Mouse (Mus musculus) layer of hippocampus, adult 11-12 months (tissue): ENCODE data around the gene Ndrg3.

Source experiments
- DNase-seq: peaks from one replicate; pipeline ENCODE4 v3.0.0; 2022; ENCODE audit warnings: low spot score

Ndrg3 gene

DNA sequence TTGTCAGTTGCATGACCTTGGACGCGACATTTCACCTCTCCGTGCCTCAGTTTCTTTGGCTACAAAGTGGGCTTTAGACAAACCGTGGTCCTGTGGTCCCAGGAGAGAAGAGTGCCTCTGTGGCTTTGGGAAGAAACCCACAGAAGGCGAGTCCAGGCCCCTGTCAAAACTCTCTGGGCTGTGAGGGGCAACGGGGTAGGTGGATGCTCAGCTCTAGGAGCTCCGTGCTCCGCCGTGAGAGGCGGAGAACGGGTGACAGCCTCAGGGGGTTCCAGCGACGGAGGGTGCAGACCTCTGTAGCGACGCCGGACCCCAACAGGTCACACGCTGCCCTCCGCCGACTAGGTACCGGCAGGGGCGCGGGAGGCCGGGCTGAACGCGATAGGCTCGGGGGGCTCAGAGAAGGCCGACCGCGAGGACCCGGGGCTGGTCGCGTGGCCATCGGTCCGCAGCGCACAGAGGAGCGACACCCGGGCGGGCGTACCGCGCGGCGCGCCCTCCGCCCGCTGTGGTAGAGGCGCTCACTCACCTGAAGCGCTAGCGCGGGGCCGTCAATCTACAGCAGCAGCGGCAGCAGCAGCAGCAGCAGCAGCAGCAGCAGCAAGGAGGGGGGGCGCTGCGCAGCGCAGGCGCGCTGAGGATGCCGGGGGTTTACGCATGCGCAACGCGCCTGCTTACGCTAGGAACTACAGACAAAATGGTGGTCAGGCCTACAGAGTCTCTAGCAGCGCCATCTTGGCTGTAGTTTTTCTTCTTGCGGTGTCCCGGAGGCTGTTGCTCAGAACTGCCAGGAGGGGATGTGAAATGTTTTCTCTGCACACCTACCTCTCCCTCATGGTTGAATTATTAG lies at the start of gene Ndrg3:
Gene Ndrg3 (minus strand): TSS at position 587 of the 850 bp plus-strand sequence.
- DNase-seq: peak; percentile 97

DNA sequence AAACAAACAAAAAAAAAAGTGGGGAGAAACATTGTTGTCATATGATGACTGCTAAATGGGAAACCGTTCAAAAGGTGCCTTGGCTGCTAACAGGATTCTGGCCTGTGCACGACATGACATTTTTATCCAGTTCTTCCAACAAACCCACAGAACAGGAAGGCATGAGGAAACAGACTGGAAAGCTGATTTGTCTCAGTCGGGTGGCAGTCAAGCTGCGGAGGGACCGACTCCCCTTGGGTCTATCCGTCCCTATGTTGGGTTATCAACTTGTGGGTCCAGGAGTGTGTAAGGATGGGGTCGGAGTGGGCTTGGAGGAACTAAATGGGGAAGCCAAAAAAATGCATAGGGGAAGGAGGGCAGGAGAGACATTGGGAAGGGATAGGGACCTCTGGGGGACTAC lies 49.6 kb upstream of the Ndrg3 start:
- no peak for DNase-seq

DNA sequence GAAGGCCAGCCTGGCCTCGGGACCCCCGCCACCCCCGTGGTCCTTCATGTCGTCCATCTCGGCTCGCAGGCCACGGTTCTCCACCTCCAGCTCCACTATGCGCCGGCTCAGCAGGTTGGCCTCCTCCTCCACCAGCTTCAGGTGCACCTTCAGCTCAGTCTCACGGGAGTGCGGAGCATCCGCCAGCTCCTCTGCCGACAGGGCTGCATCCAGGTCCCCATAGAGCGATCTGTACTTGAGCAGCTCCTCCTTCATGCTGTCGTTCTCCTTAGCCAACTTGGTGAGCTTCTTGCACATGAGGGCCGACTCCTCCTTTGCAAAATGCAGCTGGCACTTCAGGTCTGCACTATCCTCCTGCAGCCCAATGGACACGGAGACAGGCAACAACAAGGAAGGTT lies 48.8 kb upstream of the Ndrg3 start:
- no peak for DNase-seq

DNA sequence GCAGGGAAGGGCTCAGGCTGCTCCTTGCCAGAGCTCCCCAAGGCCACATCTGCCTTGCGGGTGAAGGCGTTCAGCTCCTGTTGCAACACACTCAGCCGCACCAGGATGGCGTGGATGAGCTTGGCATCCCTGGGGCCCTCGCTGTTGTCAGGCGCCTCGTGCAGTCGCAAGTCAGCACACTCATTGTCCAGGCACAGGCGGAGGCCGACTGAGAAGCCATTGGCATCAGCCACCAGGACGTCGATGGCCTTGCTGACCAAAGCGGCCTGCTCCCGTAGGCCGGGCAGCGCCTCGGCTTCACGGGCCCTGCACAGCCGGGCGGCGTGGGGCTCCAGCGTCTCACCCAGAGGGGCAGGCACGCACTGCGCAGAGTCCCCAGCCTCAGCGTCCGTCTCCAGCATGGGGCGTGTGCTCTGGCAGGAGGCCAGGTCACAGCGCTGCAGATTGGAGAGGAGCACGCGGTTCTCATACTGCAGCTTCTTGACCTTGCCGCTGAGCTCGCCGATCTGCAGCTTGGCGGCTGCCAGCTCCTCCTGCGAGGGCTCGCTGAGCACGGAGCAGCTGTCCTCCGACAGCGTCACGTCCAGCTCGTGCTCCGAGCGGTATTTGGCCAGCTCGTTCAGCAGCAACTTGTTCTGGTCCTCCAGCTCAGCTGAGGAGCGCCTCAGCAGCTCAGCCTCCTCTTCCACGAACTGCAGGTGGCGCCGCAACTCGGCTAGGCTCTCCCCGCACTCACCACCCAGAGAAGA lies 48.2 kb upstream of the Ndrg3 start:
- DNase-seq: no peak

DNA sequence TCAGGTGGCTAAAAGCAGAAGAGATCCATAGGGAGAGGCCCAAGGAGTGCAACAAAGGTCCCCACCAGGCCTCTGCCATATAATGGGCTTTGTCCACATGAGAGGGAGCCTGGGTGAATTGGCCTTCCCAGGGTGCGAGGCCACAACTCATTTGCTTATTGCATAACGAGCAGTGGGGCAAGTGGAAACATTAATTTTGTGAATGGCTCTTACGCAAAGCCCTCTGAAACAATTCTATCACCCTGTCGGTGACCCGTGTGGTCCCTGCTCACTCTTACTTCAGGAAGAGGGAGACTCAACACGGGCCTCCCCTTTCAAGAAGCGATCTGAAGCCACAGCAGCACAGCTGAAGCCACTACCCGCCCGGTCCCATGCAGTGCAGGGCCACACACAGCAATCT lies 45.4 kb upstream of the Ndrg3 start:
- DNase-seq: no peak

DNA sequence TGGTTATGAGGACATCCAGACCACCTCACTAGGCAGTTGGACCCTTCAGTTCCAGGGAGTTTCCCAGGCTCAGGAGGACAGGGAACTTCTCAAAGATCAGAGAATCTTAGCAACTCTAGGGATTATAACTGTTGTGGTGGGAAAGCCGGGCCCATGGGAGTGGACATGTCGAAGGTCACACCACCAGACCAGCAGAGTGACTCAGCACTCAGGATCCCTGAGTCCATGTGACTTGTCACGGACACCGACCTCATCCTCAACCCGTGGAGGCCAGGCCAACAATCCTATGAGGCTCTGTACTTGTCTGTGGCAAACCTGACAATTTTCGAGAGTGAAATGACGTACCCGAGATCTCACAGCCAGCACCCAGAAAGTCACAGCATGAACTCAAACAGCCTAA lies 44.5 kb upstream of the Ndrg3 start:
- no peak for DNase-seq

DNA sequence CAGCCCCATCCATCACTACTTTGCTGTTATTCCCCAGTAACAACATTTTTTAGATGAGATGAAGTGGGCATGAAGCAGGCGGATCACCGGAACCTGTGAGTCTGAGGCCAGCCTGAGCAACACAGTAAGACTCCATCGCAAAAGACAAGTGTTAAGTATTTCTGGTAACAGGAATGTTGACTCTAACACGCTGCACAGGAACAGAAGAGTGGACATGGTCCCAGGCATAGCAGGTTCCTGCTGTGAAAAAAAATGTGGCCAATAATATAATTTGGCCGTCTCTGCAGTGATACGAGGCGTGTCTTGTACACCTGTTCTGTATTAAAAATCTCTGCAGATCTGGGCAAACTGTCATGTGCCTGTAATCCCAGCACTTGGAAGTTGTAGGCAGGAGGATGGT lies 43.5 kb upstream of the Ndrg3 start:
- no peak for DNase-seq

DNA sequence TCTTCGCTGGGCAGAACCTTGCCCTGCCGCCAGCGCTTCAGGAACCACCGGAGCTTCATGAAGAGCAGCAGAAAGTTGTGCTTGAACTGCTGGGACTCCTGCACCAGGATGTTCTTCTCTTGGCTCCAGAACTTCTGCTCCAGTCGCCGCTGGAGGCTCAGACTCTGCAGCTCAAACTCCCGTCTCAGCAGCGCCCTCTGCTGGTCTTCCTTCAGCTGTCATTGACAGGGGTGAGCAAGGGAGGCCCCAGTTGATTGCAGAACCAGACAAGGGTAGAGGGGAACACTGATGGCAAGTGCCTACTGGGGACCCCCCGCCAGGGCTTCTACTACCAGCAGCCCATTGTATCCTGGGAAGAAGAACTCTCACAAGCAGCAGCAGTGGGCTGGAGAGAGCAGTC lies 38.9 kb upstream of the Ndrg3 start:
- peak; percentile 91 for DNase-seq

DNA sequence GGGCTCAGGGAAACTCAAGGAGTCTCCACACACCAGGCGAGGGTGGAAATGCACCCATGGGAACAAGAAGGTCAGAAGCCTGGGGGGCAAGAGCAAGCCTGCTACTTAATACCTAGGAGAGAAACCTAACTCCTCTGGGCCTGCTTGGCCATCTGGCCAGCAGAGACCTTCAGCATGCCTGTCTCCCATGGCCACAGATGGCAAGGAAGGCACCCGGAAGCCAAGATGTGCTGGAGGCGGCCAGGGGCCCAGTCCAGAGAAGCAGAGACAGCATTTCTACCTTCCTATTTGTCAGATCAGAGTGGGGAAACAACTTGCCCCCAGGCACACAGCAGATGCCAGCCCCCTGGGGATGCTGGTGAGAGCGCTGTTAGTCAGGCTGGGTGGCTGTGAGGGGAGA lies 36.4 kb upstream of the Ndrg3 start:
- DNase-seq: no peak

DNA sequence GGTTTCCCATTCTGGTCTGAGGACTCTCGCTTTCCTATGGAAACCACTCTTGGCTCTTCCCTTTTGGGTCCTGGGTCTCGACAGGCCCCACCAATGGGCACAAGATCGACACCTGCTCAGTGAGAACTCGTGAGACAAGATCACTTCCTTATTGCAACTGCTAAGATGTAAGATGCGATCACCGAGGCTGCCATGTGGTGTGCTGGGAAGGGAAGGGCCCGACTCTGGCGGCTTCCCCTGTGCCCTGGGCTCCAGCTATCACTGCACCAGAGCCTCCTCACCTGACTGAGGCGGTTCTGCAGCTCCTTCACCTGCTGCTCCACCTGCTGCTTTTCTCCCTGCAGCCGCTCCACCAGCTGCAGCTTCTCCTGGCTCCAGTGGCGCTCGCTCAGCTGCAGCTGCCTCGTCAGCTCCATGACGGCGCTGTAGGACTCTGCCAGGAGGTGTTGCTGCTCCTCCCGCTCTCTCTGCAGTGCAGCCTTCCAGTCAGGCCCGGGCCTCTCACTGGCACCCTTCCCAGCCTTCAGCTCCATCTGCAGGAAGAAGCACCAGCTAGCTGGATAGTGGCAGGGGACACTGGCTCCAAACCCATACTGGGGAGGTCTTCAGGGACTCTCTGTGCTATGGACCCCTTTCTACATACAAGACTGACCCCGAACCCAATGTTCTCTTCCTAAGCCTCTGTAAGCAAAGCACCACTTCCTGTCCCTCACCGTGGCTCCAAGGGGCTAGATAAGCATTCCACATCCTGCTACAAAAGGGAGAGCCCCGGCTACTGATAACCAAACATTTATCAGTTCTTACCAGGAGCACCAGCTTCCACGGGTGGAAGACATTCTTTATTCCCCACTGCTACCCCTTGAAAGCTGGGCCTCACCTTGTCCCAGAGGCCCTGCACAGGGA lies 35.5 kb upstream of the Ndrg3 start:
- peak; percentile 78 for DNase-seq

DNA sequence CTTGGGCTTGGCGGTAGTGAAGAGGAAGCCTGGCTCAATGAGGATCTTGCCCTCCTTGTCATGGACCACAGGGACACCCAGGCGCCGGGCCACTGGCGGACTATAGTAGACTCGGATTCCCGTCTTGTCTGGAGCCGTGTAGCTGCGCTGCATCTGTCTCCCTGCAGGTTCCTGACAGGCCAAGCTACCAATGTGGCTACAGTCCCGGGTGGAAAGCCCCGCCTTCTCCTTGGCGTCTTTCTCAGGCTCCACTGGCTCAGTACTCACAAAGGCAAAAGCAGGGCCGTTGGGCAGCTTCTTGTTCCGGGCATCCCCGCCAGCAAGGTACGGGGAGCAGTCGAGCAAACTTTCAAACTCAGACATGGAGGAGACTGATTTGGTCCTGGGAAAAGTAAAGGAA lies 29.3 kb upstream of the Ndrg3 start:
- DNase-seq: no peak

DNA sequence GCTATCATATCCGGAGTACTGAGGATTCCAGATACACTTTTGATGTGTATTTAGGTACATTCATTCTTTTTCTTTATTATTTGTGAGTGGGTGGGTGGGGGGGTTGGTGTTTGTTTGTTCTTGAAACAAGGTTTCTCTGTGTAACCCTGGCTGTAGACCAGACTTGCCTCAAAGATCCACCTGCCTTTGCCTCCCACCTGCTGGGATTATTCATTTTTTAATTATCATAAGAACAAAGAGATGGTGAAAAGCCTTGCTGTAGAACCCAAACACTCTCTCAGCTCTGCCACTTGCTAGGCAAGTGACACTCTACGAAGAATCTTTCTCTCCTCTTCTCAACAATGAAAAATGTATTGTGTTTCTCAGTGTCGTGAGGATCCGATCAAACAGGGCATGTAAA lies 27.4 kb upstream of the Ndrg3 start:
- DNase-seq: no peak

DNA sequence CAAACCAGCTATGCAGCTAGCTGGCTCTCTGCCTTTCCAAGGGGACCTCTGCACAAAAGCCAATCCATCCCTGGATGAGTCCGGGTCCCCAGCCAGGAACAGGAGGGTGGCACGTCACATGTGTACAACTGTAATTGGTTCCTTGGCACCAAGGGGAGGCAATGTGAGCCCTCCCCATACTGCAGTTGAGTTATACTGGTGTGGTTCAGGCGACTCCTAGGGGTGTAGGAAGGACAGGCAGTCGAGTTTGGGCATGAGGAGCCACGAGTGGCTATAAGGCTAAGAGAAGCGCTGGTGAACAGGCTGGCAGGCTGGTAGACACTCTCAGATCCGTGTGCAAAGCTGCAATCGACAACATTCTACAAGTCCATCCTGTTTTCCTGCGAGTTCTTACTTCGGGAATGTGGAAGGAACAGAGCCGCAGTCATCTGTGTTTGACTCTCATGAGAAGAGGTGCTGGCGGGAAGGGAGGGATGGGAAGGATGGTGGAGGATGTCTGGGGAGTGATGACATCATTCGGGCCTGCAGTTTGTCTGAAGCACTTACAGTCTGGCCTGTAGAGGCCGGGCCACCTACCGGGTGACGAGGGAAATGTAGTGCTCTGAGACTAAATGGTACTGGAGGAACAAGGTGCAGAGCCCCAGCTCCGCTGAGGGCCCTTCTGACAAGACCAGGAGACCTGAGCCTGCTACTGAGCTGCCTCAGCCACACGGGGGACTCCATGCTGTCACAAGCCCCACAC lies 24.8 kb upstream of the Ndrg3 start:
- DNase-seq: no peak

DNA sequence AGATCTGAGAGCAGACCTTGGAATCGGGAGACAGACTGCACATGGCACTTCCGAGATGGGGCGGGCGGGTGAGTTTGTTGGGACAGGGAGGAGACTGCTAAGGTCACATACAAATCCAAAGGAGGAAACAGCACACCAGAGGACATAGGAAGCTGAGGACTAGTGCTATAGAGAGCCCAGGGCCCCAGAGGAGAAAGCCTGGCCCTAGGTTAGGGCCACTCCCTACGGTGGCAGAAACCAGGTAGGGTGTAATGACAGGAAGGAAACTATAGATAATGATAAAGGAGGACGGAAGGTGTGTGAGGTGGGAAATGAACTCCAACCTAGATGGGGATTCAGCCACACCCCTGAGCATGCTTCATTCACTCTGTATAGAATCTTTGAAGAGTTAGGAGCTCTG lies 20.5 kb upstream of the Ndrg3 start:
- no peak for DNase-seq

DNA sequence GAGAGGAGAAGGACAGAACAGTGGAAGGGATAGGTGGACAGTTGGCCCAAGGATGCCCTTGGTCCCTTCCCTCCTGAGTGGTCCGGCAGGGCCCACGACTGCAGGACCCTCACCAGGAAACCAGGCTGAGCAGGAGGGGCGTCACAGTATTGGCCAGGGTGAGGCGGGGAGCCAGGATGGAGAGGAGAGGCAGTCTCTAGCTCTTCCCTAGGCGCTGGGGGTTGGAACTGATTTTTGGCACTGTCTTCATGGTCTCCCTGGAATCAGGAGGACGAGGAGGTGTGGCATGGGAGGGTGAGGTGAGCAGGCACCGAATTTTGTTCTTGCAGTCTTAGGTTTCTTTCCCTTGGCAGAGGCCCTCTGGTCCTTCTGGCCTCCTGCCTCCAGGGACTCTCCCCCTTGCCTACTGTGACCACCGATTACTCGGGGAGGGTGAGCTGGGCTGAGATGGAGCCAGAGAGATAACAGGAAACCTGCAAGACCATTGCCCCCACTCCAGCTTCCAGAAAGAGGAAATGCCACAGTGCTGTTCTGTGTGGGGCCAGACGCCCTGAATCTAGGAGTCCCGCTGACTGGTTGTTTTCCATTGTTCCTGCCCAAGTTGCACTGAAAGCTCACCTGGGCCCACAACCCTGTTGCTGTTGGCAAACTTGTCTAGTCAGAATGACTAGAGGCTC lies 18.9 kb upstream of the Ndrg3 start:
- DNase-seq: no peak

DNA sequence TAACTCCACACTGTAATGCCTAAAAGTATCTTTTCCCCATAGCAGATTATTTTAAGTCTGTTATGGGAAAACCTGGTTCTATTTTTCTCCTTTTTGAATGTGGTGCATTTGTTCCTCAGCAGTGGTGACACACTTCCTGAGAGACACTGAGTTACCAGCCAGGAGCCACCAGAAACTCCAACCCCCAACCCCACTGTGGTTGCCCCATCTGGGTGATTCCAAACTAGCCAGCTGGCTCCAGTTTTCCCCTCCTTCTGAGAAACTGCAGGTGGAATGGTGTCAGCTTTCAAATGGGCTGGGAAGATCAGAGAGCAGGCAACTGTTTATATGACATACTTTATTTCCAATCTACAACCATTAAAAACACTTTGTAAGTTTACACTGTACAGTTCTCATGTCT lies 18.3 kb upstream of the Ndrg3 start:
- no peak for DNase-seq

DNA sequence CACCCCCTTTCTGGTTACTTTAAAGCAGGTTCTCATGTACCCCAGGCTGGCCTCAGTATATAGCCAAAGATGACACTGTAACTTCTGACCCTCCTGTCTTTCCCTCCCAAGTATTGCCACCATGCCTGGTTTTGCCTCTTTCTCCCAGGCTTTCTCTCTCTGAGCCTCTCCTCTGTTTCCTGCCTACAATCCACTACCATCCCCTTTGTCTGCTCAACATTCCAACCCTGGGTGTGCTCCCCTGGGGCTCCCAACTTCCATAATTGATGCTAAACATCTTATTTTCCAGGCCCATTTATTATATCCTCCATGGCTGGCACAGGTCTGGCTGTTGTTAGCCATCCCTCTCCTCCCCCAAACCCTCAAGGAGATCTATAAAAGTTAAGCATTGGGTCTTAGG lies 16.7 kb upstream of the Ndrg3 start:
- DNase-seq: no peak

DNA sequence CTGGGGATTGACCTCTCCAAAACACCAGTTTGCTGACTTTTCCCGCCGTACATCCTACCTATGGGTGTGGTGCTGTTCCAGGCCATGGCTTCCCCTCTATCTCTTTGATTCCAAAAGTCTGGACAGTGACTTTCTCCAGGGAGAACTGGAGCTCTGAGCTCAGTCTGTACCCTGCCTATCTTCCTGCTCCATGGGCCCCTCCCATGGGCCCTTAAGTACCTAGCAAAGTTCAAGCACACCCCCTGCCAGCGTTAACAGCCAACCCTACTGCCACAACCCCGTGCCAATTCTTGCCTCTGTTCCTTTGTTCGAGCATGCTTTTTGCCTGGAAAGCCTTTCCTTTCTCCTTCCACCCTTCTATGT lies 15.4 kb upstream of the Ndrg3 start:
- DNase-seq: no peak

DNA sequence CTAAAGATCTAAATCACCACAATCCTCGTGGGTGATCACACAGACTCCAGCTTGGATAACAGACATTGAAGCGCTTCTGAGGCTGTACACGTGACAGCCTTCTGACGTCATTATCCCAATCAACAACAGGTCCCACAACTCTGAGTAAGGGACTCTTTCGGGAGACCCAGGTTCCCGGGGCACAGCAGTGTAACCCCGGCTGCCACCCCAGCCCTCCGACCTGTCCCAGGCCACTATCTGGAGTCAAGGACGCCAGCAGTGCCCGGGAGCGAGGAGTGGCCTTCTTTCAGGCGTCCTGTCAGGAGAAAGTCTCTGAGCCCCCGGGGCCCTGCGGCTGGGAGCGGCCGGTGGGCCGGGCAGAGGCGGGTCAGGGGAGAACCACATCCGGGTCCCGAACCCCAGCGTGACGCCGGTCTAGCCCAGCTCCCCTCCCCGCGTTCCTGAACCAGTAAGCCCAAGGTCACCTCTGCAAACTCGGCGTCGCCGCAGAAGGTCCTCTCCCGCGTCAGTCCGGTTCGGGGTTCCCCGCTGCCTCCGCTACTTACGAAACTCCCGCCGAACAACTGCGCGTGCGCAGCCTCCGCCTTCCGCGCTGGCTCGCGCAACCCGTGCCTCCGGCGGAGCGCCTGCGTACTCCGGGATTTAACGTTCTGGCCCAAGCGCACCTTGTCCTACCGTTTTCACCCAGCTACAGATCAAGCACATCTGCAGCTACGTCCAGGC lies 14.8 kb upstream of the Ndrg3 start, which contains the start of gene Dsn1:
Gene Dsn1 (minus strand): TSS at position 644 of the 723 bp plus-strand sequence.
- DNase-seq: peak; percentile 87

DNA sequence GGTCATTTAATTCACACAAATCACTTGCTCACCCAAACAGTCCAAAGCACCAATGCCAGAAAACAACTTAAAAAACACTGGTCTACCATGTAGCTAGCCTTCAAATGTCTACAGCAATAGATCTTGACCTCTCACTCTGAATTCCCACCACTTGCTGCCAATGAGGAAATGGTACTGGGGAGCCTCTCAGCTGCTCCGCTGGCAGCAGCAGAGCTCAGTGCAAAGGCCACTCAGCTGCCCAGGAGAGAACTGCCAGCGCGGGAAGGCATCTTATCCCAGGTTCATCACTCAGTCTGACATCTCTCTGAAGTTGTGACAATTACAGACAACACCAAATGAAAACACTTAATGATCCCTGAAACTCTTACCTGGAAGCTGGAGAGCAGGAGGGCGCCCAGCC lies 10.5 kb upstream of the Ndrg3 start:
- DNase-seq: no peak

DNA sequence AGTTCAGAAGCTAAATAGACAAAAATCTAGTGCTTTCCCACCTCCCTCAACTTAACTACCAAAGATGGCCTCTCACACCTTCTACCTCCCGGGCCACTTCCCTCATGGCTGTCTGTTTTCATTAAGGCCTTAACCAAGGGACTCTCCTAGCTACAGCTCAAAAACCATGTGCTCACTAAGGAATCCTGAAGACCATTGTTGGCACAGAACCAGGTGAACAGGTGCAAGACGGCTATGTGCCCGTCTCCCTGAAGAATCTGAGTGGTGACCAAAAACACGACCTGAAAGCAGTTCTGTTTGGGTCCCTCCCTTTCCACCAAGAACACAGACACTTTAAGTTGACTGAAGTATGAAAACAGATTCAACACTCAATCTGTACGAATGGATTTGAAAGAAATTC lies 6.4 kb upstream of the Ndrg3 start:
- no peak for DNase-seq
